In the genomic region with DNA sequence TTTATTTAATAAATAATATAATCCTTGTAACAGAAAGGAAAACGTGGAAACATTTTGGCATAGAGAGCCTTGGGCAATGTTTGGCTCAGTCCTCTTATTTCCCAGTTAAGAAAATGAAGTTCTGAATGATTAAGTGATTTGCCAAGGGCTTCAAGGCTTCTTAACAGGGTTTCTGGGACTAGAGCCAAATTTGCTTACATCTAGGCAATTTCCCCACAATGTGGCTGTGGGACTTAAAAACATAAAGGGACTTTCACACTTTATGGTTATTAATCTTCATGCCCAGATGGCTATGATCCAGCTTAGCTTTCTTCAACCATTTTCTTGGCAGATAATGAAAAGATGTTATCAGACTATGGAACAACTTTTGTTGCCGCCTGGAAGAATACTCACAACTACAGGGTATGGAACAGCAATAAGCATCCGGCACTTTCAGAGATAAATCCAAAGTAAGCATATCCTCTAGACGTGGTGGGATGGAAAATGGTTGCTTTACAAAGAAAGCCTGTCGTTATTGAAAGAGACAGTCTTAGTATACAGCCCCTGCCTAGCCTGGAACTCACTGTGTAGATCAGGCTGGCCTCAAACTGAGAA, we compare ENCODE assay signal across 11 mouse cellular contexts. TPM values are rescaled to one million over a fixed set of nuclear protein-coding genes. Genes with fewer than 3 reads are reported as not detected.
DNase-seq lines count a peak whose midpoint lies in the region; ATAC-seq lines count a peak whose summit lies in the region.
"Had no signal": no experiment of that assay in that cellular context is flagged by ENCODE, and none has a peak within 500 bp of the region (broad histone marks: within the 10 kb centered on the region; RNA-seq: fewer than 3 reads in every experiment).

No protein-coding gene starts in this region.

- ATAC-seq in forebrain, embryonic 14.5 days: peak; percentile 89
- no peak for ATAC-seq in forebrain, embryonic 11.5 days (replicated peaks; ENCODE audit: low FRiP score)
- ATAC-seq in lung, embryonic 16.5 days (ENCODE audit: low read depth): peak; percentile 82
- peak; percentile 79 for ATAC-seq in forebrain, embryonic 16.5 days

- no peaks in the 10 kb centered on the region for H3K27me3 ChIP-seq in forebrain, embryonic 14.5 days (replicated peaks; ENCODE audit: control insufficient read depth, insufficient read depth, low read length)
- H3K27me3 ChIP-seq in forebrain, embryonic 11.5 days (ENCODE audit: control insufficient read depth, insufficient read depth, low read length): no peaks in the 10 kb centered on the region
- no peaks in the 10 kb centered on the region for H3K27me3 ChIP-seq in lung, embryonic 16.5 days (ENCODE audit: control insufficient read depth, insufficient read depth, low read depth, low read length)
- H3K27me3 ChIP-seq in forebrain, embryonic 16.5 days (replicated peaks; ENCODE audit: control insufficient read depth, insufficient read depth, low read length): no peaks in the 10 kb centered on the region

- H3K36me3 ChIP-seq in forebrain, embryonic 14.5 days (ENCODE audit: control insufficient read depth, insufficient read depth, low read length): peaks cover 22% of the 10 kb centered on the region
- H3K36me3 ChIP-seq in forebrain, embryonic 11.5 days (ENCODE audit: control insufficient read depth, insufficient read depth, low read length): no peaks in the 10 kb centered on the region; the same call in 1 of the 2 replicates
- peaks cover 4% of the 10 kb centered on the region for H3K36me3 ChIP-seq in lung, embryonic 16.5 days (ENCODE audit: control insufficient read depth, insufficient read depth, low read length)
- H3K36me3 ChIP-seq in forebrain, embryonic 16.5 days (ENCODE audit: control insufficient read depth, insufficient read depth): peaks cover 17% of the 10 kb centered on the region

- WGBS in forebrain, embryonic 14.5 days: 33% methylated on average over 5 of the region's 5 CpGs
- WGBS in forebrain, embryonic 11.5 days: 87% methylated on average over 5 of the region's 5 CpGs
- WGBS in lung, embryonic 16.5 days: 40% methylated on average over 5 of the region's 5 CpGs
- 29% methylated on average over 5 of the region's 5 CpGs for WGBS in forebrain, embryonic 16.5 days

- H3K27ac ChIP-seq in forebrain, embryonic 14.5 days (ENCODE audit: low read depth, low read length): no peak overlapping the region
- H3K27ac ChIP-seq in forebrain, embryonic 11.5 days (ENCODE audit: low read depth, low read length): no peak overlapping the region
- H3K27ac ChIP-seq in lung, embryonic 16.5 days (ENCODE audit: low read length): peak overlapping the region; percentile 36; the same call in 1 of the 2 replicates
- H3K27ac ChIP-seq in forebrain, embryonic 16.5 days (ENCODE audit: low read length): peak overlapping the region; percentile 56

- no peak overlapping the region for H3K9ac ChIP-seq in forebrain, embryonic 14.5 days (ENCODE audit: low read length)
- H3K9ac ChIP-seq in forebrain, embryonic 11.5 days (ENCODE audit: low read length): no peak overlapping the region
- H3K9ac ChIP-seq in lung, embryonic 16.5 days (ENCODE audit: low read length): no peak overlapping the region
- H3K9ac ChIP-seq in forebrain, embryonic 16.5 days (replicated peaks; ENCODE audit: low read depth, low read length): no peak overlapping the region

- no peaks in the 10 kb centered on the region for H3K9me3 ChIP-seq in forebrain, embryonic 14.5 days (replicated peaks; ENCODE audit: control insufficient read depth, low read length)
- no peaks in the 10 kb centered on the region for H3K9me3 ChIP-seq in forebrain, embryonic 11.5 days (ENCODE audit: control insufficient read depth, low read length)
- no peaks in the 10 kb centered on the region for H3K9me3 ChIP-seq in lung, embryonic 16.5 days (ENCODE audit: control insufficient read depth, low read length)
- H3K9me3 ChIP-seq in forebrain, embryonic 16.5 days (ENCODE audit: control insufficient read depth, low read length): no peaks in the 10 kb centered on the region

- peak; percentile 94 for DNase-seq in forebrain, embryonic 14.5 days (ENCODE audit: low spot score)
- no peak for DNase-seq in forebrain, embryonic 11.5 days (ENCODE audit: low spot score)
- no peak for DNase-seq in lung, postnatal 14 days
- peak; percentile 19 for DNase-seq in retina, postnatal 7 days (ENCODE audit: low read depth, low spot score)
- no peak for DNase-seq in liver
- DNase-seq in spleen, adult 18-20 months: no peak
- DNase-seq: cerebellum, adult 11-12 months; heart, postnatal 14 days; right cerebral cortex, adult 18-20 months had no signal

- H3K4me3 ChIP-seq in forebrain, embryonic 14.5 days (ENCODE audit: low read depth, low read length): no peak overlapping the region
- no peak overlapping the region for H3K4me3 ChIP-seq in forebrain, embryonic 11.5 days (ENCODE audit: low read depth, low read length)
- no peak overlapping the region for H3K4me3 ChIP-seq in lung, embryonic 16.5 days (ENCODE audit: low read length)
- no peak overlapping the region for H3K4me3 ChIP-seq in forebrain, embryonic 16.5 days (replicated peaks; ENCODE audit: low read length)

- no peak overlapping the region for H3K4me2 ChIP-seq in forebrain, embryonic 14.5 days (ENCODE audit: low read length)
- no peak overlapping the region for H3K4me2 ChIP-seq in forebrain, embryonic 11.5 days (ENCODE audit: low read depth, low read length, severe bottlenecking)
- H3K4me2 ChIP-seq in lung, embryonic 16.5 days (ENCODE audit: low read depth, low read length): no peak overlapping the region
- no peak overlapping the region for H3K4me2 ChIP-seq in forebrain, embryonic 16.5 days (ENCODE audit: low read length)

- no peaks in the 10 kb centered on the region for H3K4me1 ChIP-seq in forebrain, embryonic 14.5 days (ENCODE audit: control insufficient read depth, insufficient read depth, low read length)
- H3K4me1 ChIP-seq in forebrain, embryonic 11.5 days (replicated peaks; ENCODE audit: control insufficient read depth, insufficient read depth, low read length): no peaks in the 10 kb centered on the region
- H3K4me1 ChIP-seq in lung, embryonic 16.5 days (replicated peaks; ENCODE audit: control insufficient read depth, insufficient read depth, low read length): no peaks in the 10 kb centered on the region
- H3K4me1 ChIP-seq in forebrain, embryonic 16.5 days (replicated peaks; ENCODE audit: control insufficient read depth, insufficient read depth, low read length): peaks cover 8% of the 10 kb centered on the region

RNA-seq across cellular contexts. Expression of gene Avl9, which starts 31.3 kb away (rescaled TPM):
- polyA plus RNA-seq in forebrain, embryonic 14.5 days (2014; fragmentation: Nextera tagmentation; extraction: Ambion mirVana): 40.3 and 51.8 TPM in 2 replicates
- 29.6 and 32.2 TPM in 2 replicates for polyA plus RNA-seq in forebrain, embryonic 11.5 days (2014; fragmentation: Nextera tagmentation; extraction: Ambion mirVana)
- polyA plus RNA-seq in lung, embryonic 16.5 days (2015; fragmentation: Nextera tagmentation; extraction: Ambion mirVana): 10.9 and 11.2 TPM in 2 replicates
- polyA plus RNA-seq in forebrain, embryonic 16.5 days (2015; fragmentation: Nextera tagmentation; extraction: Ambion mirVana): 40.3 and 45.8 TPM in 2 replicates

RNA-seq across cellular contexts. Expression of gene Lsm5, which starts 41.5 kb away (rescaled TPM):
- polyA plus RNA-seq in forebrain, embryonic 14.5 days (2014; fragmentation: Nextera tagmentation; extraction: Ambion mirVana): 113 and 121 TPM in 2 replicates
- polyA plus RNA-seq in forebrain, embryonic 11.5 days (2014; fragmentation: Nextera tagmentation; extraction: Ambion mirVana): 194 and 245 TPM in 2 replicates
- polyA plus RNA-seq in lung, embryonic 16.5 days (2015; fragmentation: Nextera tagmentation; extraction: Ambion mirVana): 114 and 133 TPM in 2 replicates
- polyA plus RNA-seq in forebrain, embryonic 16.5 days (2015; fragmentation: Nextera tagmentation; extraction: Ambion mirVana): 82.1 and 85.1 TPM in 2 replicates

RNA-seq across cellular contexts. Expression of gene Kbtbd2, which starts 51.6 kb away (rescaled TPM):
- polyA plus RNA-seq in forebrain, embryonic 14.5 days (2014; fragmentation: Nextera tagmentation; extraction: Ambion mirVana): 24.2 and 25.2 TPM in 2 replicates
- 40.1 and 40.6 TPM in 2 replicates for polyA plus RNA-seq in forebrain, embryonic 11.5 days (2014; fragmentation: Nextera tagmentation; extraction: Ambion mirVana)
- 27.8 and 28.3 TPM in 2 replicates for polyA plus RNA-seq in lung, embryonic 16.5 days (2015; fragmentation: Nextera tagmentation; extraction: Ambion mirVana)
- polyA plus RNA-seq in forebrain, embryonic 16.5 days (2015; fragmentation: Nextera tagmentation; extraction: Ambion mirVana): 31.1 and 36.5 TPM in 2 replicates

Comparison
In these comparisons a context has a peak if more than half of its experiments do, and no peak if none do; other contexts are left out.
1. DNase-seq: peak in forebrain, embryonic 14.5 days (single experiment) and retina, postnatal 7 days (single experiment); none in forebrain, embryonic 11.5 days (single experiment), lung, postnatal 14 days (single experiment), liver (single experiment) and spleen, adult 18-20 months (0 of 2).
2. H3K27ac ChIP-seq: peak in lung, embryonic 16.5 days (single experiment) and forebrain, embryonic 16.5 days (single experiment); none in forebrain, embryonic 14.5 days (single experiment) and forebrain, embryonic 11.5 days (single experiment).